Mouse (Mus musculus) urinary bladder, postnatal 36 days (tissue): Measurements from ENCODE around the gene Dctn2.
A peak's percentile ranks its signal among the peaks of the same experiment; 100 is the strongest.

Source experiments
- DNase-seq, 2 experiments: peaks; one replicate each; pipeline ENCODE4 v3.0.0; 2022; ENCODE audit warnings: low spot score in 2 of 2, mixed read lengths in 1 of 2

Dctn2 gene

DNA sequence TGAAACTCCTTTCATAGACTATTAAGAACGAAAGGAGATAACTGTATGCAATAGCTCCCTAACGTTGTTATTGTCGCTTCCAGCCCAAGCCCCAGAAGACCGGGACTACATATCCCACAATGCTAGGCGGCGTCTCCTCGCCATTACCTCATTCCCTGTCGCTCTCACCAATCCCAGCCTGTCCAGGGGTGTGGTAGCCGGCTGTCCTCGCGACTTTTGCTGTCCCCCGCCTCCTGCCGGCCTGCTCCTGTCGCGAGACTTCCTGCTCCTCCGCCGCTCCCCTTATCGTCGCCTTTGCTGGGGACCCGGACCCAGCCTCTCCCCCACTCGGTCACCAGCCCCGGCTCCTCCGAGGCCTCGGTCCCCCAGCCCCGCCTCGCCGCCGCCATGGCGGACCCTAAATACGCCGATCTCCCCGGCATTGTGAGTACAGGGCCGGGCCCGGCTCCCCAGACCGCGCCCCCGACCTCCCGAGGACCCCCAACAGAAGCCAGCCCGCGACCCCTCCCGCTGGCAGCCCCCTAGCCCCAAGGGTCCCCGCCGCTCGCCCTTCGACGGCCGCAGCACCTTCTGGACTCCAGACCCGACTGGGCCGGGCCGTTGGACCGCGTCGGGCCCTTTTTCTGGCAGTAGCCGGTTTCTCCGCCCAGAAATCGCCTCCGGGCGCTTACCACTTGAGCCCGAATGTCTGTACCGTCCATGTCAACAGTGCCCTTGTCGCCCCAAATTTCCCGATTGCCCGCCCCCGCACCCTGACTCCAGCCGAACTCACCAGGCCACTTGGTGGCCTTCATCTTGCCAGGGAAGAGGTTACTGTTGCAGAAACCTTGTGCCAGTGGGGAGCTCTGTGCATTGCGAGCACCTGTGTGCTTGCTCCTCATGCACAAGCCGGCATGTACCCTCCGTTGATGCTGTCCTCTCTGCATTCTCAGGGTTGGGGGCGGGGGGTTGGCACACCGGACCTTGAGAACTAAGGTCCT, at the start of gene Dctn2:
Gene Dctn2 (plus strand): TSS at position 257 of the 980 bp plus-strand sequence.
- peak; percentile 91 to 95 for DNase-seq

DNA sequence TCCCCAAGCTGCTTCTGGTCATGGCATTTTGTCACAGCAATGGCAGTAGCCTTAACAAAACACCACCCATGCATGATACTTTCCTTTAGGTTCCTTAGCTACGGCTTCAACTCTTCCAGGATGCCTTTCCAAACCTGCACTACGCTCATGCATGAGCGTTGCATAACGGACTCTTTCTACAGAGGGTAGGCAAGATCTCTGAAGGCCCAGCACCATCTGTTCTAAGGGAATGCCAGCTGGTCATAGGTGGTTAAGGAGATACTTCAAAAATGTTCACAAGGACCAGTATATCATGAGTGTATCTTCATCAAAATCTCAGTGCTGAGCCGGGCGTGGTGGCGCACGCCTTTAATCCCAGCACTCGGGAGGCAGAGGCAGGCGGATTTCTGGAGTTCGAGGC, 49.7 kb upstream of the Dctn2 start:
- DNase-seq, result no peak

DNA sequence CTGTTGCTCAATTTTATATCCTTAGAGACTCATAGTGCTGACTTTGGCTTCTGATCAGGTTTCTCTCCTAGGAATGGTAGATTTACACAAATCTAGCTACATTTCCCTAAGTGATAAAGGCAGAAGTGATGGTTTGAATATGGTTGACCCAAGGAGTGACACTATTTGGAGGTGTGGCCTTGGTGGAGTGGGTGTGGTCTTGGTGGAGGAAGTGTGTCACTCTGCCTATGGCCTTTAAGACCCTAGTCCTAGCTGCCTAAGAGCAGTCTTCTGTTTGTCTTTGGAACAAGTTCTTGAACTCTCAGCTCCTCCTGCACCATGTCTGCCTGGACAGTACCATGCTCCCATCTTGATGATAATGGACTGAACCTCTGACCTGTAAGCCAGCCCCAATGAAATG, 49.0 kb upstream of the Dctn2 start:
- DNase-seq, result no peak

DNA sequence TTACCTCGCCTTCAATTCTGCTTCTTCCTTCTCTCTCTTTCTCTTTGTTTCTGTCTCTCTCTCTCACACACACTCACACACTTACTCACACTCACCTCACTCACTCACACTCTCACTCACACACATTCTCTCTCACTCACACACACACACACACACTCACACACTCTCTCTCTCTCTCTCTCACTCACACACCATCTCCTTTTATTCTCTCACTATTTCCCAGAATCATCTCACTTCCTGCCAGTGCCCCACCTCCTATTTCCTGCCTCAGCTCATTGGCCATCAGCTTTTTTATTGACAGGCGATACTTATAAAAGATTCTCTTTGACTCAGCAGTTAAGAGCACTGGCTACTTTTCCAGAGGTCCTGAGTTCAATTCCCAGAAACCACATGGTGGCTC, 47.8 kb upstream of the Dctn2 start:
- no peak for DNase-seq

DNA sequence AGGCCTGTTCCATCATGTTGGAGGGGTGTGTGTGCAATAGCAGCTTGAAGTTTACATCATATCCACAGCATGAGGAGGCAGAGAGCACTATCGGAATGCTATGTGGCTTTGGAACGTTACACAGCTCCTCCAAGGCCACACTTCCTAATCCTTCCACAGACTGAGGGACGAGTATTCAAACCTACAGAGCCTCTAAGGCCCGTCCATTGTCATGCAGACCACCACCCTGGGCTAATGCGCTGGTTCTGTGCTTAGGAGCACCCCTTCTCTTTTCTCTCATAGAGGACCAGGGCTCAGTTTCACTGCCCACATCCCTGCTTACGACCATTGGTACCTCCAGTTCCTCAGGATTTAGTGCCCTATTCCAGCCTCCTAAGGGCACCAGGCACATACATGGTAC, 41.0 kb upstream of the Dctn2 start:
- DNase-seq, result no peak

DNA sequence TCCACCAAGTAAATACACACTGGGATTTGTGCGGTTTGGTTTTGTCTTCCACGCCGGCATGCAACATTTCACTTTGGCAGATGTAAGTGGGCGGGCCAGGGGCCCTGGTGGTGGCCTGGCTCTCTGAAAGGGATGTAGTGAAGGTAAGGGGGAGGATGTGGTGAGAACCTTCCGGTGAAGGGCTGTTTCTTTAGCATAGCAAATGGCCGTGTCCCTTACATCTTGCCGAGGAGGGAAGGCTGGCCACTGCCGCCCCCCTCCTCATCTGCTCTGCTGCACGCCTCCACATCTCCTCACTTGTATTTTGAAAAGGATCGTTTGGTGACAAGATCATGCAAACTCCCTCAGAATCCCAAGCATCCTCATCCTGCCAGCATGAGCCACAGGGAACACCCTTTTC, 40.4 kb upstream of the Dctn2 start:
- DNase-seq, result no peak

DNA sequence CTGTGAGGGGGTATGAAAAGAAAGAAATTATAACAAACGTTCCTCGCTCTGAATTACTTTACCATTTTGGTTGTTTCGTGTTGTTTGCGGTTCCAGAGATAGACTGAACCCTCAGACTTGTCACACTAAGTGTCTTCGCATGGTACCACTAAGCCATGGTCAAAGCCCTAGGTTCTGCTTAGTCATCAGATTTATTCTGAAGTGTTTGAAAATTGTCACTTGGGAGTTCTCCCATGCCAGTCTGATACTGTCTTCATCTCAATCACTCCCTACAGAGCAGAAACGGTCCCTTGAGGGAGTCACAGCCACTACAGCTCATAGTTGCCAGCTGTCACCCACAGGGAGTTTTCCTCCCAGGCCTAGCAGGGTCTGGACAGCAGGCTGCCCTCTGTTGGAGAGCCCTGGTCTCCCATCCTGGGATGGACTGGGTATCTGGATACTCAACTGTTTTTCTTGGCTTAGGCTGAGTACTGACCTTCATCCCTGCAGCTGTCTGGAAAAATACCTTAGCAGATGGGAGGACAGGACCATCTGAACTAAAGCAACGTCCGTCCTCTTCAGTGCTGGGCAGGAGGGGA, 39.8 kb upstream of the Dctn2 start:
- DNase-seq, result no peak

DNA sequence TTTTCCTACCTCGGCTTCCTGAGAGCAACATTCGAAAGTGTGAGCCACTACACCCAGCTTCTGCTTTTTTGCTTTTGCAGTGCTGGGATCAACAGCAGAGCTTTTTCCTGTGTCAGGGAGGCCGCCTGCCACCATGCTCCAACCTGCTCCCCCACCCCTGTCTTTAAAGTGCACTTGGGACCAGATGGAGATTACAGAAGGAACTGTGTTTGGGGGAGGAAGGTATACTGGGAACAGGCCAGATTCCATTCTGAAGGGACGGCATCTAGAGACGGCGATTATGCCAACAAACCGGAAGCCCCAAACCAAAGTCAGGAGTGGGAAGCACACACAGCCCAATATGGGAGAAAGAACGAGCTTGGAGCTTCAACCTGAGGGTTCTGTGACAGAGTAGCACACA, 39.0 kb upstream of the Dctn2 start:
- DNase-seq, result no peak

DNA sequence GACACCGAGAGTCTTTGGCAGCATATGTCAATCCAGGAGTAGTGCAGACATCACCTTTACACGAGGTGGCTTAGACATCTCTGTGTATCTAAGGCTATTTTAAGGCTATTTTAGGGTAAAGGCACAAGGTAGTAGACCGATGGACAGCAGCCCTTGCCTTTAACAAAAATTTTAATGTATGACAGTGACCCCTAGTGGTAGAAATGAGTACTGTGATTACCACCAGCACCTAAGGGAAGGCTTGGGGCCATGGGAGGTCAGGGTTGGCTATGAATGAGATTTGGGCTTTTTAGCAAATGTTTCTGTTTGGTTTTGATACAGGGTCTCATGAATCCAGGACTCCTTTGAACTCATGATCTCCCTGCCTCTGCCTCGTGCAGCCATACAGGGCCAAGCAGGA, 37.3 kb upstream of the Dctn2 start:
- DNase-seq, result peak; percentile 13 to 19

DNA sequence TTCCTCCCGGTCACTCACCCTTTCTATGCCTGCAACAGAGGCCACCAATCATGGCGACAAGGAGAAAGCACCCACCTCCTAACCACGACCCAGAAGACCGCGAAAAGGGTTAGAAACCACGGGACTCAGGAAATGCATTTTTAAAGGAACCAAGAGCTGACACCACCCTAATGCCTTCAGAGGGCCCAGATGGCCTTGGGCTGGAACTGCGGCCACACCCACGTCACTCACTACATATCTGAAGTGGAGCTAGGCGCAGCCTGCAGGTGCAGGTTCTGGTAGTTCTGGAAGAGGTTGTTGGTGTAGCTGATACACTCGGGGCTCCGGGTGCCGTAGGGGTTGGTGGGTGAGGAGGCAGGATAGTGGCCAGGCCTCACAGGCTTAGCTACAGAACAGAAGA, 35.5 kb upstream of the Dctn2 start:
- no peak for DNase-seq

DNA sequence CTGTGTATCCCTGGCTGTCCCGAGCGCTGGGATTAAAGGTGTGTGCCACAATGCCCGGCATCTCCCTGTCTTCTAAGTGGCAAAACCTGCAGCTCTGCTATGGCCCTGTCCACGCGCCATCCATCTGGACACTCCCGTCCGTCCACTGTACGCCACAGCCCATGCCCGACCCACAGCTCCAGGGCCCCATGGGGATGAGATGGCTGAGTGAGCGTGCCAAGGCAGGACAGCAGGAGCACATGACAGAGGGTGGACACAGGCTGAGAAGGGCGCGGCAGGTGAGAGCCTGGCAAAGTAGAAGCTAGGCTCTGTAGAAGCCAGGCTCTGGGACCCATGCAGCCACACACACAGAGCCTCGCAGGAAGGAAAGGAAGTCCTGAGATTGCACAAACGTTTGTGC, 34.4 kb upstream of the Dctn2 start:
- no peak for DNase-seq

DNA sequence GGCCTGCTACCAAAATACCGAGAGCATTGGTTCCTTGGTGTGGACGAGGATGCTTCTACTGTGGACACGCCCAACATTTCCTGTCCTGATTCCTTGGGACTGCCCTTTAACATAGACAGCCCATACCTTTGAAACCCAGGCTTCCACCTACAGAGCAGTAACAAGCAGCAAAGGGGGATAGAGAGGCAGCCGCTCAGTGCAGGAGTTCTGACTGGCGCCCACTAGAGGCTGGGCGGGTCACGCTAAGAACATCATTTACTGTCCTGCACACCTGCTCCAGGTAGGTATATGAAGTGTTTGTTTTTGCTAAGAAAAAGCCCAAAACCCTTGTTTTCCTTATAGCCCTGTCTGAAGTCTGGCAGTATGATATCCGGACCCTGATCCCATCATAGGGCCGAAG, 33.0 kb upstream of the Dctn2 start:
- DNase-seq, result no peak

DNA sequence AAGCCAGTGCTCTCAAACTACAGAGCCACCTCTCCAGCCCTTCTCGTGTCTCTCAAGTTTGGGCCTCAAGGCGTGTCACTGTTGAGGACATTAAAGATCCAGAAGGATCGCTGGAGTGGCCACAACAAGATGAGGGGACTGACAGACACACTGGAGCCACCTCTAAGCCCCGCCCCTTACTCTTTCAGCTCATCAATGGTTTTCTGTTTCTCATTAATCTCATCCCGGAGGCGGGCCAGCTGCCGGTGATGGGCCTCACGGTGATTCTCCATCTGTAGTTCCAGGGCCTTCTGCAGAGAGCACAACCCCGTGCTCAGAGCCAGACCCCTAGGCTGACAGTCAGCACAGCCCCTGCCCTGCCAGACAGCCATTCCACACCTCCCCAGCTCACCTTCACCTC, 29.6 kb upstream of the Dctn2 start:
- DNase-seq, result no peak

DNA sequence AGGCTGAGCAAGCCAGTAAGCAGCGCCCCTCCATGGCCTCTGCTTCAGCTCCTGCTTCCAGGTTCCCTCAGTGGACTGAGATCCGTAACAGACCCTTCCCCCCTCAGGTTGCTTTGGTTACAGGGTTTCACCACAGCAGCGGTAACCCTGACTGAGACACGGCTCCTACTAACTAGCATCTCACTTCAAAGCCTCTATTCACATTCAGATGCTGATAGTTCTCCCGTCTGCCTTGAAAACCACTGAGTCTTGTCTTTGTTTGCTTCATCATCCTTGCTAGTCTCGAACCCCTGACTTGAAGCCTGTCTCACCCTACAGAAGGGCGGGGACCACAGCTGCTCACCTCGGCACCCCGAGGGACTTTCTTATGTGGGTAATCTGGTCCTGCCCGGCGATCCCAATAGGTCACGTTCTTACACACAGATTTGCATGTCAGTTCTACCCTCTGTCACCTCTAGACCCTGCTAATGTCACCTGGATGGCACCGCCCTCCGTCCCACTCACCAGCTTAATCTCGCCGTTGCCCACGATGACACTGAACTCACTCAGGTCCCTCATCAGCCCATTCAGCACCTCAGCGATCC, 27.8 kb upstream of the Dctn2 start:
- DNase-seq, result no peak

DNA sequence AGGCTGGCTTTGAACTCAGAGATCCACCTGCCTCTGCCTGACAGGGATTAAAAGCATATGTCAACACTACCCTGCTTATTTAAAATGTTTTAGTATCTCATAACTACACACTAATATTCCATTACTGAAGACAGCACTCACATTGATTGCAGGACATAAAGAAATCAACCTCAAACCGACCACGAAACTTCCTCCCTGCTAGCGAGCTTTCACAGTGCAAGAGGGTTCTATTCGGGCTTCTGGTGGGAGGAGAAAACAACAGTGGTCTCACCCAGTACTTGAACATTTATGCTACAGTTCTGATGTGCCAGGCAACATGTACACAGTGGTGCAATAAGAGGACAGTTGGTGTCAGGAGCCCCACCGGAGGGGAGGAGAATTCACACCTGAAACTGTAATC, 15.4 kb upstream of the Dctn2 start:
- DNase-seq, result no peak

DNA sequence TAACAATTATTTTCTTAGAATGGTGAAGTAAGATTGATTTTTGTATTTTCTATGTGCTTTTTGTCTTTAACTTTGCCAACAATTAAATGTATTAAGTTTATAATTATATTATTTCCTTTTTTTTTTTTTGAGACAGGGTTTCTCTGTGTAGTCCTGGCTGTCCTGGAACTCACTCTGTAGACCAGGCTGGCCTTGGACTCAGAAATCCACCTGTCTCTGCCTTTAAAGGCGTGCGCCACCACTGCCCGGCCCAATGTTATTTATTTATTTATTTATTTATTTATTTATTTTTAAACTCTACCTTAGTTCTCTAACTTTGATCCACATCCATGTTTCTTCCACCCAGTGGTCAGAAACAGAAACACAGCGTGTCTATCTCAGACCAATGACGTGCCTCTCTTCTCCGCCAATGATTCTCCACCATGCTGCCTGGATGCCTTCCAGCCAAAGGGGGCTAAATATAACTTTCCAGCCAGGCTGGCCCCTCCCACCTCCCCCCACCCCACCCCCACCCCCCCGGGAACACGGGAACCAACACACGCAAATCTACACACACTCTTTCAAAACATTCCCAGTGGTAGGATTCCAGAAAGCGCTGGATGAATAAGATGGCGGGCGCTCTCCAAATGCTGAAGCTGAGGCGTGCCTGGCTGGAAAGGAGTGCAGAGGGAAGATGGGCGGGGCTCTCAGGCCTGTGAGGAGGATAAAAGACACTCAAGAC, 10.4 kb upstream of the Dctn2 start:
- peak in 1 of 2 experiments; percentile 42 for DNase-seq

DNA sequence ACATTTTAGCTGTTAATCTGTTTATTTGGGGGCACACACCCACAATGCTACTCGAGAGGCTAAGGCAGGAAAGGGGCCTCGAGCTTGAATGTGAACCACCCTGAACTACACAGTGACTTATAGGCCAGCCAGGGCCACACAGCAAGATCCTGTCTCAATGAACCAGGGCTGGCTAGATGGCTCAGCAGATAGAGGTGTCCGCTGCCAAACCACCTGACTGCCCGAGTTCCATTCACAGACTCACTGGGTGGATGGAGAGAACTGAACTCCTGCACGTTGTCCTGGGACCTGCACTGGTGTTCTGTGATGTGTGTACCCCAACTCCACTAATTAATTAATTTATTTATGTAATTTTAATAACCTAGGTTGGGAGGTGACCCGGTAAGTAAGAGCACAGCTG, 8.4 kb upstream of the Dctn2 start:
- DNase-seq, result no peak

DNA sequence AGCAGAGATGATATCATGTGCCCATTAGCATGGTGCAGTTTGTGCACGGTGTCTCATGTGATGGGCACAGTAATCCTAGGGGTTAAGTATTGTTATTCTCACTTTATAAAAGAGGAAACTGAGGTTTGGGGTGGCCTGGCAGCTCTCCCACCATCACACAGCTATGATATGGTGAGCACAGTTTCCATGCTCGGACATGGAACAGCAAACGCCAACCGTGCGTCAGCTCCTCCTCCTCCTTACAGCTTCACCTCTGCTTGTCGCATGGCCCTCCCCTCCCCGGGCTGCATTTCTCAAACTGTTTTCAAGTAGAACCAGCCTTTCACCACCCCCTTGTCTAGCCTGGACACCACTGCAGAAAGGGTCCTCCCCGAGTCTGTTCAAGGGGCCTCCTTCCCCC, 7.7 kb upstream of the Dctn2 start:
- DNase-seq, result no peak

DNA sequence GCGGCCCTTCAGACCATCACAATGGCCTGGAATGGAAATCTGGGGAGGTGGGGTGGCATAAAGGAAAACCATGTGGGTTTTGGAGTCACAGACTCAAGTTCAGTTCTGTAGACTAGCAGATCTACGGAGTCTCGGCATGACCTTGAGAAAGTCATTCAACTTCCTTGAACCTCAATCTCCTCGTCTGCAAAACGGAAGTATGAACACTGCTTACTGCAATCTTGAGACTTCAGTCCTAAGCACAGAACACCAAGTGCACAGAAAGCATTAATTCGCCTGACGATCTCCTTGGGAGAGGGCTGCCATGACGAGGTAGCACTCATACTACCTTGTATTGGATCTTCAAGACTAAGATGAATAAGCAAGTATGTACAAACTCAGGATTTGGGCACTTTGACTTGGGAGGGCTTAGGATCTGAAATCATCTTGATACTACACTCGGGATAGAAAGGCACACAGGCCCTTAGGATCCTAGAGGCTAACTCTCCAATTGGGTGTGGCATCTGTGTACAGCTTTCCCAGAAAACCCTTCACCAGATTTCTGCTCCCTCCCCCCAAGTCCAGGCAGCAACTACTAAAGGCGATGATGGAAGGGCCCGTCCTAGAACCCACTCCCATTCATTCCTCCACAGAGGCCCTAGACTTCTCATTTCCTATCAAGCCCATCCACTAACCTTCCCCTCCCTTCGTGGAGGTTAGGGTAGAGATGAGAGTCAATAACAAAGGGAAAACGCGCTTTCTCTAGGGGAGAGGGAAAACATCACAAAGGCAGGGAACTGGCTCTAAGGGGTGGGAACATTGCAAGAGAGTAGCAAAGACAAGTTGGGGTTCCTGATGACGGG, 4.2 kb upstream of the Dctn2 start:
- no peak for DNase-seq

DNA sequence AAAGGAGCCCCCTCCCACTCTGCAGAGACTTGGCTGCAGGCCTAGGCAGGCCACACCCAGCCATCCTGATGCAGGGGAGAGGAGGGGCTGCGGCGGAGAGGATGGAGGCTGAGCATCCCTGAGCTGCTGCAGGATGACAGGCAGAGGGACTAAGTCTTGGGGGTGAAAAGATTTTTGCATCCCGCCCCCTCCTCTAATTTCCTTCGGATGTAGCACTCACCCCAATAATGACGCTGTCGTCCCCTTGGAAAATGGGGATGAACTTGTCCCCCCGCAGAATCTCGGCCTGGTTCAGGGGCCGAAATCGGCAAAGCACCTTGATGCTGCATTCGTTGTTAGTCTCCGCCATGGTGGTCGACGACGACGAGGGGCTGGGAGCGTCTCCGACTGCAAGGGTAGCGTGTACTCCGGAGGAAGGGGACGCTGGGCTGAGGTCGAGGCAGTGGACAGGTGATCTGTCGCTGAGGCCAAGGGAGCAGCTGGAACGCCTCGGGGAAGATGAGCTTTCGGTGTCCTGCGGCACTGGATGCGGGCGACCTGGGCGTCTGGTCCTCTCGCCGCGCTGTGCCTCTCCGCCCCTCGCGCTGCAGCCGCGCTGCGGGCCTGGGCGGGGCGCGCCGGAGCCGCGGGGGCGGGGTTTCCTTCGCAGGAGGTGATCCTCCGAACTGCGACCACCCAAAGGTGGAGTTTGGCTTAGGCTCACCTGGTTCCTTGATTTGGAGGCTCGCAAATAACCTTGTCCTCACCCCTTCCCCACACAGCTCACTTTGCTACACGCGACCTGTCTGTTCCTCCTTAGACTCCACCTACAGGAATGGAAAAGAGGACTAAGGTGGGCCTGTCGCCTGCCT, 3.4 kb upstream of the Dctn2 start, which contains the start of gene Kif5a:
Gene Kif5a (minus strand): TSS at position 801 of the 851 bp plus-strand sequence.
- peak in 1 of 2 experiments; percentile 18 for DNase-seq
